In the genomic region with DNA sequence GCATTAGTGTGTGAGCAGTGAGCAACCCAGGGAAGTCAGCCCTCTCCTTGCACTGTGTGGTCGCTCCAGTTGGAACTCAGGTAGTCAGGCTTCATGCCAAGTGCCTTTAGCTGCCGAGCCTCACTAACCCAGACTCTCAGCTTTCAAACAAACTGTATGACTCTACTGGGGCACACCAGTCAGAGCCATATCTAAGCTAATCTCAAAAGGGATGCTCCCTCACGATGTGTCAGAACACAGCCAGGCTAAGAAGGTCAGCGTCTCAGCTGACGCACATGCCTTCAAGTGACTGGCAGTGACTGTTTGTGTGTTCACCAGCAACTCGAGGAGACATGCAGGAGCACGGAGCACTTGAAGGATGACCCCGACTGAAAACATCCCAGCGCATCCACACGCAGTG, we compare ENCODE assay signal across 23 mouse cellular contexts. TPM values are rescaled to one million over a fixed set of nuclear protein-coding genes. Genes with fewer than 3 reads are reported as not detected.
"Had no signal": no experiment of that assay in that cellular context is flagged by ENCODE, and none has a peak within 500 bp of the region (broad histone marks: within the 10 kb centered on the region; RNA-seq: fewer than 3 reads in every experiment).

No protein-coding gene starts in this region.

- H3K4me3 ChIP-seq: kidney, embryonic 15.5 days; limb, embryonic 13.5 days; midbrain, embryonic 10.5 days; neural tube, embryonic 12.5 days had no signal

- H3K9ac ChIP-seq: kidney, embryonic 15.5 days; limb, embryonic 13.5 days; liver, embryonic 14.5 days; neural tube, embryonic 12.5 days had no signal

- DNase-seq: kidney, postnatal 14 days; lung, adult 18-20 months; midbrain, embryonic 14.5 days; right cerebral cortex, postnatal 4 days; spleen, adult 18-20 months; thymus, adult 18-20 months; thymus, postnatal 14 days had no signal

- H3K9me3 ChIP-seq: kidney, embryonic 15.5 days; limb, embryonic 13.5 days; midbrain, embryonic 10.5 days; neural tube, embryonic 12.5 days had no signal

- H3K27me3 ChIP-seq: kidney, embryonic 15.5 days; limb, embryonic 13.5 days; neural tube, embryonic 12.5 days had no signal

- H3K4me1 ChIP-seq: kidney, embryonic 15.5 days; limb, embryonic 13.5 days; midbrain, embryonic 10.5 days; neural tube, embryonic 12.5 days had no signal

- H3K4me2 ChIP-seq: kidney, embryonic 15.5 days; limb, embryonic 13.5 days; neural tube, embryonic 12.5 days had no signal

- H3K27ac ChIP-seq: kidney, embryonic 15.5 days; limb, embryonic 13.5 days; liver, embryonic 14.5 days; midbrain, embryonic 10.5 days; neural tube, embryonic 12.5 days had no signal

RNA-seq across cellular contexts. Expression of a gene that starts 11.5 kb away (rescaled TPM):
- total RNA-seq: layer of hippocampus, adult 8-10 months; layer of hippocampus, postnatal 14 days; left cerebral cortex, adult 18-20 months; left cerebral cortex, postnatal 10 days; left cerebral cortex, postnatal 4 days; liver, adult 2 months; megakaryocyte progenitor cell, adult 5-6 weeks; monocyte, adult 5-6 weeks; neutrophil, adult 5-6 weeks had no signal
- polyA plus RNA-seq: kidney, embryonic 15.5 days; large intestine, adult 2 months; limb, embryonic 13.5 days; liver, adult 2 months; liver, embryonic 14.5 days; midbrain, embryonic 10.5 days; midbrain, embryonic 14.5 days; neural tube, embryonic 12.5 days; stomach, embryonic 14.5 days had no signal
